Mouse (Mus musculus) lung, embryonic 14.5 days (tissue): ENCODE data around the gene Dennd4c. TPM values are rescaled to one million over a fixed set of nuclear protein-coding genes. Genes with fewer than 3 reads are reported as not detected.

ENCODE experiments used
- ATAC-seq: fragments of 200-750 bp; cut with Nextera tagmentation; 2 replicates; pipeline ENCODE4 v1.8.0; 2017; ENCODE audit warnings: mild to moderate bottlenecking, moderate TSS enrichment, moderate library complexity; ENCODE audit not compliant: insufficient read depth
- DNase-seq: peaks from one replicate; pipeline ENCODE4 v3.0.0-alpha.2; 2015
- H3K27ac ChIP-seq: fragments of 300-500 bp; sonication (generic); 2 replicates; pipeline ENCODE4 v1.5.1; 2014; ENCODE audit warnings: low read depth, mild to moderate bottlenecking, moderate library complexity
- H3K27me3 ChIP-seq: fragments of 300-500 bp; sonication (generic); 2 replicates; pipeline ENCODE4 v1.6.1; 2014; ENCODE audit warnings: low read length, control low read depth; ENCODE audit not compliant: insufficient read depth
- H3K36me3 ChIP-seq: fragments of 300-500 bp; sonication (generic); 2 replicates; pipeline ENCODE4 v1.6.1; 2014; ENCODE audit warnings: control low read depth; ENCODE audit not compliant: insufficient read depth
- H3K4me1 ChIP-seq: fragments of 300-500 bp; sonication (generic); 2 replicates; pipeline ENCODE4 v1.6.1; 2014; ENCODE audit warnings: antibody characterized with exemption, control low read depth; ENCODE audit not compliant: insufficient read depth
- H3K4me2 ChIP-seq: fragments of 300-500 bp; sonication (generic); 2 replicates; pipeline ENCODE4 v1.6.1; 2014; ENCODE audit warnings: mild to moderate bottlenecking
- H3K4me3 ChIP-seq: fragments of 300-500 bp; sonication (generic); 2 replicates; pipeline ENCODE4 v1.5.1; 2014; ENCODE audit warnings: low read depth, low read length
- H3K9ac ChIP-seq: fragments of 300-500 bp; sonication (generic); 2 replicates; pipeline ENCODE4 v1.6.1; 2014
- H3K9me3 ChIP-seq: fragments of 300-500 bp; sonication (generic); 2 replicates; pipeline ENCODE4 v1.6.1; 2016; ENCODE audit warnings: low read depth, low read length, control low read depth
- CTCF ChIP-seq: IDR thresholded peaks from 2 replicates; pipeline ENCODE4 v1.5.1; 2016; ENCODE audit warnings: antibody characterized with exemption, low read depth
- WGBS: fragments of 180-500 bp; shearing (Covaris S2); extraction: QIAGEN DNeasy Blood & Tissue Kit; methylation state at CpG from one replicate; pipeline ENCODE4 v1.1.7; 2014; 5-methylcytosine and 5-hydroxymethylcytosine counted together
- polyA plus RNA-seq: library from polyadenylated mRNA; unstranded; fragments of >200 nt; fragmentation: Nextera tagmentation; extraction: Ambion mirVana; gene quantifications from 2 replicates; pipeline ENCODE4 v1.2.1, GENCODE M21; 2014

The Dennd4c gene
- polyA plus RNA-seq, 1 experiment from 2014 or later, result 13.6 TPM

DNA sequence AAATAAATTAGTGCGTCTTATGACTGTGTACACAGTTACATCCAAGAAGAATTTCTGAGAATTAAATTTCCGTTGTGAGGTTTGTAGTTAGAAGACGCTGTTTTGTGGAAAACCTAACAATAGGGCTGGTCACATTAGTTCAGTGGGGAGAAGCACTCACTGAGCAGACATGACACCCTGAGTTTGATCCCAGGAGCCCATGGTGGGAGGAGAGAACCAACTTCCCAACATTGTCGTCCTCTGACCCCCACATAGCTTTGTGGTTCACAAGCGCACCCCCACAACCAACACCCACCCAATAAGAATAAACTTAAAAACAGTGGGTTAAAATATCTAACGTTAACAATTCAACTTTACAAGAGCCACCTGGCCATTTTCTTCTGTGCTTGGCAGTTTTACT is 18.5 kb upstream of the Dennd4c start:
- no peak for TF ChIP-seq CTCF
- Histone ChIP-seq H3K4me3 (no peak overlapping the region), H3K9ac (no peak overlapping the region), H3K9me3 (no peaks in the 10 kb centered on the region), H3K4me1 (no peaks in the 10 kb centered on the region), H3K4me2 (no peak overlapping the region), H3K27ac (no peak overlapping the region), H3K36me3 (no peaks in the 10 kb centered on the region), H3K27me3 (no peaks in the 10 kb centered on the region)
- ATAC-seq (no peak), DNase-seq (no peak)
- WGBS, result 54% methylated on average over 6 of the region's 6 CpGs

DNA sequence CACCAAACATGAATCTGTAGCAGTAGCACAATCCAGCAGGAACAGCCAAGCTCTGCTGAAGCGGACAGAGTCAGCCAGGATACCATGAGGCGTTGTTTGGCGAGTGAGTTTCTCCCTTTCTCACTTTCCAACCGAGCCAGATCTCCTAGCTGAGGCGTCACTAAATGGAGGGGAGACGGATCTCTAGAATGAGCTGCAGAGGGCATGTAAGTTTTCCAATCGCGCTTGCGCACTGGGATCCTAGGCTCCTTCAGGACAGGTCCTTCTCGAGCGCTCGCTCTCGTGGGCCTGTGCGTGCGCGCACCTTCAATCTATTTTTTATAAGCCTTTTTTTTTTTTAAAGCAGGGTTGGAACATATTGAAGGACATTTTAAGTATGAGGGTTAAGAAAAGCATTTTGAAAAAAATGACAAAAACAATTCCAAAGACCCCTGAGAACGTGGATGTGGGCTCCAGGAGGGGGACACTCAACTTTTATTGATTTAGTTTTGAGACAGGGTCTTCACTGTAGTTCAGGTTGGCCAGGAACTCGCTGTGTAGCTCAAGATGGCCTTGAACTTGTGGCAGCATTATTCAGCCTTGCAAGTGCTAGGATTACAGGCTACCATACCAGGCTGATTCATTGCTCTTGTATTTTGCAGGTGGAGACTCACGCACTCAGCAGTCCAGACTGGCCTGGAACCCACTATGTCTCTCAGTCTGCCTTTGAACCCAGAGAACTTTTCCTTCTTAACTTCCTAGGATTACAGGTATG is 14.1 kb upstream of the Dennd4c start:
- Histone ChIP-seq H3K9ac (no peak overlapping the region), H3K4me2 (no peak overlapping the region), H3K4me1 (no peaks in the 10 kb centered on the region), H3K27me3 (no peaks in the 10 kb centered on the region), H3K27ac (no peak overlapping the region), H3K36me3 (no peaks in the 10 kb centered on the region), H3K9me3 (no peaks in the 10 kb centered on the region), H3K4me3 (no peak overlapping the region)
- DNase-seq (no peak), ATAC-seq (no peak)
- no peak for TF ChIP-seq CTCF
- WGBS, result 83% methylated on average over 19 of the region's 19 CpGs

GRCm38 (mm10) chr4:86739308-86739993 is 8.9 kb upstream of the Dennd4c start:
- Histone ChIP-seq H3K27ac (no peak overlapping the region), H3K36me3 (no peaks in the 10 kb centered on the region), H3K27me3 (no peaks in the 10 kb centered on the region), H3K4me1 (no peaks in the 10 kb centered on the region), H3K9me3 (no peaks in the 10 kb centered on the region), H3K9ac (no peak overlapping the region), H3K4me2 (no peak overlapping the region), H3K4me3 (no peak overlapping the region)
- TF ChIP-seq CTCF, result no peak
- DNase-seq (no peak), ATAC-seq (no peak)
- WGBS, result 49% methylated on average over 5 of the region's 5 CpGs

DNA sequence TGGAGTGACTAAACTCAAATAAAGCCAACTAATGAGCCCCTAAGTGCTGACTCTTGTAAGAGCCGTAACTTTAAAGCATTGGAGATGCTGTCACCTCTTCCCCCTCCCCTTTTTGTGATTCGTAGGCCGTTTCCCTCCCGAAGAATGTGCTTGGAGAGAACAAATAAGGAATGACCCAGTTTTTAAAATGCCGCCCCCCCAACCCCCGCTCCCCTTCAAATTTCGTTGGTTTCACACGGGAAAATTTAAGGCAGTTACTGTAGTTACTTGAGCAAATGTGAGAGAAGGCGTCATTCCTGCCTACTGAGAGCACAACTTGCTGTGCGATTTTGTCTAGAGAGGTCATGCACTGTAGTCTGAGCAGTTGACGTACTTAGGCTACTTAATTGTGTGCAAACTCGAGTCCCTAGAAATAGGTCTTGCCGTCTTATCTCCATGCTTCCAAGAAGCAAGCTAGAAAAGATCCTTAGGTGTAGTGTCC is 1.0 kb downstream of the Dennd4c start:
- DNase-seq, result peak; percentile 42
- Histone ChIP-seq H3K9me3 (no peaks in the 10 kb centered on the region), H3K4me2 (peak overlapping the region; percentile 69), H3K36me3 (no peaks in the 10 kb centered on the region), H3K4me3 (peak overlapping the region; percentile 94), H3K27ac (peak overlapping the region; percentile 88), H3K4me1 (peaks cover 2% of the 10 kb centered on the region; the same call in 1 of the 2 replicates), H3K27me3 (no peaks in the 10 kb centered on the region), H3K9ac (peak overlapping the region; percentile 97)
- 2% methylated on average over 13 of the region's 13 CpGs for WGBS
- ATAC-seq, result no peak
- no peak for TF ChIP-seq CTCF

- 51% methylated on average over 10 of the region's 10 CpGs for WGBS
Measured at GRCm38 (mm10) chr4:86750346-86750945, 2.1 kb downstream of the Dennd4c start.

GRCm38 (mm10) chr4:86764307-86764706 is 16.0 kb downstream of the Dennd4c start:
- no peak for ATAC-seq
- no peak overlapping the region for H3K4me3 ChIP-seq
- no peak overlapping the region for H3K9ac ChIP-seq
- no peak for DNase-seq
- no peaks in the 10 kb centered on the region for H3K27me3 ChIP-seq
- no peak for TF ChIP-seq CTCF
- no peaks in the 10 kb centered on the region for H3K4me1 ChIP-seq
- no peak overlapping the region for H3K4me2 ChIP-seq
- no peaks in the 10 kb centered on the region for H3K9me3 ChIP-seq
- H3K27ac ChIP-seq, result no peak overlapping the region
- no peaks in the 10 kb centered on the region for H3K36me3 ChIP-seq

More at GRCm38 (mm10) chr4:86750346-86750945, 2.1 kb downstream of the Dennd4c start:
- H3K36me3 ChIP-seq, result no peaks in the 10 kb centered on the region
- no peaks in the 10 kb centered on the region for H3K9me3 ChIP-seq
- 0 out of 2 replicates have a peak overlapping the region, but pooled peaks have one; percentile 4 for H3K9ac ChIP-seq
- no peaks in the 10 kb centered on the region for H3K27me3 ChIP-seq
- H3K4me2 ChIP-seq, result peak overlapping the region; percentile 69
- peak; percentile 3 for DNase-seq
- no peak for TF ChIP-seq CTCF
- H3K27ac ChIP-seq, result no peak overlapping the region
- H3K4me3 ChIP-seq, result peak overlapping the region; percentile 94; the same call in 1 of the 2 replicates
- ATAC-seq, result no peak
- peaks cover 2% of the 10 kb centered on the region; the same call in 1 of the 2 replicates for H3K4me1 ChIP-seq

DNA sequence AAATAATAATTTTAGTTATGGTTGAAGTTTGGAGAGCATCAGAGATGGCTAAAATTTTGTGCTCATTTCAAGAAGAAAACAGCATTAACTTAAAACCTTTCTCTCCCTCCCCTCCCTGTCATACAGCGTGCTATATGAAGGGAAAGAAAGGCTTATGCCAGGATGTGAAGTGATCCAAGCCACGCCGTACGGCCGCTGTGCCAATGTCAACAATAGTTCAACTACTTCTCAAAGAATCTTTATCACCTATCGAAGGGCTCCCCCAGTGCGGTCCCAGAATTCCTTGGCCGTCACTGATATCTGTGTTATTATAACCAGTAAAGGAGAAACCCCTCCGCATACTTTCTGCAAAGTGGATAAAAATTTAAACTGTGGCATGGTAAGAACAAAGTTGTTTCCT is 29.2 kb downstream of the Dennd4c start:
- Histone ChIP-seq H3K9ac (no peak overlapping the region), H3K4me2 (no peak overlapping the region), H3K4me1 (no peaks in the 10 kb centered on the region), H3K27ac (no peak overlapping the region), H3K36me3 (peaks cover 38% of the 10 kb centered on the region), H3K27me3 (no peaks in the 10 kb centered on the region), H3K9me3 (no peaks in the 10 kb centered on the region), H3K4me3 (no peak overlapping the region)
- WGBS, result 45% methylated on average over 9 of the region's 9 CpGs
- ATAC-seq (peak; percentile 54), DNase-seq (peak; percentile 60)
- no peak for TF ChIP-seq CTCF
